Mouse (Mus musculus) cerebellum, adult 2 months (tissue): ENCODE measurements around the gene Arhgdia. TPM values are rescaled to one million over a fixed set of nuclear protein-coding genes. Genes with fewer than 3 reads are reported as not detected.

Experiments
- DNase-seq, 2 experiments: peaks; one replicate each; pipeline ENCODE4 v3.0.0; 2021
- H3K27ac ChIP-seq: fragments of 200-500 bp; 2 replicates; pipeline ENCODE4 v1.5.1; 2012; ENCODE audit warnings: low read length, control low read depth, inconsistent platforms; ENCODE audit not compliant: insufficient read depth
- H3K27me3 ChIP-seq: fragments of 200-500 bp; 2 replicates; pipeline ENCODE4 v1.6.1; 2012; ENCODE audit warnings: inconsistent platforms, mild to moderate bottlenecking, low read length, moderate library complexity; ENCODE audit not compliant: control insufficient read depth, insufficient read depth
- H3K4me1 ChIP-seq: fragments of 200-500 bp; 2 replicates; pipeline ENCODE4 v1.6.1; 2011; ENCODE audit warnings: low read length; ENCODE audit not compliant: control insufficient read depth, insufficient read depth
- H3K4me3 ChIP-seq: fragments of 200-500 bp; replicated peaks from 2 replicates; pipeline ENCODE3; 2011; ENCODE audit warnings: mild to moderate bottlenecking, low read depth, low read length, control low read depth; ENCODE audit not compliant: insufficient read depth
- CTCF ChIP-seq: fragments of 200-500 bp; IDR thresholded peaks from 2 replicates; pipeline ENCODE4 v1.5.1; 2011; ENCODE audit warnings: low read depth, mild to moderate bottlenecking, control low read depth, low read length, moderate library complexity, borderline replicate concordance; ENCODE audit not compliant: insufficient read depth
- POLR2A ChIP-seq: fragments of 200-500 bp; IDR thresholded peaks from 2 replicates; pipeline ENCODE4 v1.6.1; 2011; ENCODE audit warnings: low read length, control low read depth, borderline replicate concordance; ENCODE audit not compliant: insufficient read depth
- WGBS: fragments of 180-500 bp; shearing (Covaris S2); methylation state at CpG from one replicate; pipeline ENCODE4 v1.1.7; 2018; 5-methylcytosine and 5-hydroxymethylcytosine counted together
- polyA plus RNA-seq: library from polyadenylated mRNA; depleted of rRNA; stranded (reverse); fragments of >200 nt; gene quantifications from 2 replicates; pipeline ENCODE4 v1.2.3, GENCODE M21; 2012; rRNA removed

The Arhgdia gene
- polyA plus RNA-seq, 1 experiment, result 305 TPM

- DNase-seq, result no peak
- Histone ChIP-seq H3K27me3 (peaks cover 4% of the 10 kb centered on the region; the same call in 1 of the 2 replicates), H3K27ac (no peak within 1 kb of the TSS), H3K4me1 (peaks cover 6% of the 10 kb centered on the region), H3K4me3 (no peak within 1 kb of the TSS)
- no peak for TF ChIP-seq CTCF
- no peak for TF ChIP-seq POLR2A
- WGBS, result 12% methylated on average over 59 of the region's 62 CpGs
Measured at GRCm38 (mm10) chr11:120530085-120530964, 51.1 kb downstream of the Arhgdia start, which contains the start of gene Gcgr. Gcgr (plus strand) TSS chr11:120530699.

- H3K27me3 ChIP-seq, result peaks cover 4% of the 10 kb centered on the region; the same call in 1 of the 2 replicates
- no peak overlapping the region for H3K4me3 ChIP-seq
- H3K4me1 ChIP-seq, result peaks cover 6% of the 10 kb centered on the region
- DNase-seq, result no peak
- no peak for TF ChIP-seq CTCF
- 69% methylated on average over 4 of the region's 4 CpGs for WGBS
- no peak overlapping the region for H3K27ac ChIP-seq
Measured at GRCm38 (mm10) chr11:120528903-120529302, 52.5 kb downstream of the Arhgdia start.

Other genes with a start within 250 kb of the Arhgdia start
- gene Actg1, start 233.1 kb downstream of the Arhgdia start, polyA plus RNA-seq, result 834 and 845 TPM in 2 replicates
- 0.29 TPM in 1 of 2 replicates, not detected in the other for gene Fscn2, start 220.1 kb downstream of the Arhgdia start, polyA plus RNA-seq
- gene Faap100, start 202.9 kb downstream of the Arhgdia start, polyA plus RNA-seq, result 34.4 and 34.8 TPM in 2 replicates
- gene Nploc4, start 143.9 kb downstream of the Arhgdia start, polyA plus RNA-seq, result 54.2 and 56.3 TPM in 2 replicates
- 0.05 and 0.06 TPM in 2 replicates for gene Tspan10, start 139.0 kb downstream of the Arhgdia start, polyA plus RNA-seq
- gene Pde6g, start 128.1 kb downstream of the Arhgdia start, polyA plus RNA-seq, result 1.5 and 1.6 TPM in 2 replicates
- 15.5 and 20.0 TPM in 2 replicates for gene Oxld1, start 123.6 kb downstream of the Arhgdia start, polyA plus RNA-seq
- gene Ccdc137, start 123.5 kb downstream of the Arhgdia start, polyA plus RNA-seq, result 27.3 and 28.3 TPM in 2 replicates
- gene Arl16, start 114.0 kb downstream of the Arhgdia start, polyA plus RNA-seq, result 42.7 and 56.5 TPM in 2 replicates
- 108 and 119 TPM in 2 replicates for gene Mrpl12, start 97.0 kb downstream of the Arhgdia start, polyA plus RNA-seq
- 38.9 and 39.3 TPM in 2 replicates for gene Slc25a10, start 89.8 kb downstream of the Arhgdia start, polyA plus RNA-seq
- gene Gcgr, start 50.9 kb downstream of the Arhgdia start, polyA plus RNA-seq, result 1.8 and 2.1 TPM in 2 replicates
- 159 and 168 TPM in 2 replicates for gene Mcrip1, start 31.9 kb downstream of the Arhgdia start, polyA plus RNA-seq
- not detected in 2 replicates for gene Ppp1r27, start 30.5 kb downstream of the Arhgdia start, polyA plus RNA-seq
- 98.4 and 105 TPM in 2 replicates for gene P4hb, start 8.4 kb downstream of the Arhgdia start, polyA plus RNA-seq
- gene Alyref, start 16.7 kb upstream of the Arhgdia start, polyA plus RNA-seq, result 42.6 and 51.8 TPM in 2 replicates
- gene Anapc11, start 16.8 kb upstream of the Arhgdia start, polyA plus RNA-seq, result 168 and 178 TPM in 2 replicates
- gene Npb, start 26.9 kb upstream of the Arhgdia start, polyA plus RNA-seq, result 4.7 and 5.6 TPM in 2 replicates
- 401 and 403 TPM in 2 replicates for gene Pcyt2, start 36.3 kb upstream of the Arhgdia start, polyA plus RNA-seq
- 76.9 and 80.5 TPM in 2 replicates for gene Sirt7, start 43.6 kb upstream of the Arhgdia start, polyA plus RNA-seq
- 60.5 and 65.3 TPM in 2 replicates for gene Mafg, start 52.0 kb upstream of the Arhgdia start, polyA plus RNA-seq
- gene Pycr1, start 62.1 kb upstream of the Arhgdia start, polyA plus RNA-seq, result 2.1 and 2.3 TPM in 2 replicates
- 3.3 and 4.5 TPM in 2 replicates for gene Myadml2, start 66.5 kb upstream of the Arhgdia start, polyA plus RNA-seq
- gene Notum, start 79.6 kb upstream of the Arhgdia start, polyA plus RNA-seq, result 5.9 TPM in 2 replicates
- gene Aspscr1, start 91.3 kb upstream of the Arhgdia start, polyA plus RNA-seq, result 56.1 and 59.4 TPM in 2 replicates
- gene Cenpx, start 132.1 kb upstream of the Arhgdia start, polyA plus RNA-seq, result 40.1 and 43.0 TPM in 2 replicates
- gene Lrrc45, start 132.3 kb upstream of the Arhgdia start, polyA plus RNA-seq, result 86.6 and 96.0 TPM in 2 replicates
- gene Rac3, start 139.8 kb upstream of the Arhgdia start, polyA plus RNA-seq, result 66.1 and 67.0 TPM in 2 replicates
- 36.4 and 36.5 TPM in 2 replicates for gene Dcxr, start 145.7 kb upstream of the Arhgdia start, polyA plus RNA-seq
- gene Cbr2, start 150.5 kb upstream of the Arhgdia start, polyA plus RNA-seq, result 1.9 and 3.1 TPM in 2 replicates
- gene Hmga1b, start 181.2 kb upstream of the Arhgdia start, polyA plus RNA-seq, result 2.5 and 3.1 TPM in 2 replicates
- gene Rfng, start 202.6 kb upstream of the Arhgdia start, polyA plus RNA-seq, result 106 and 113 TPM in 2 replicates
- 238 and 248 TPM in 2 replicates for gene Gps1, start 202.6 kb upstream of the Arhgdia start, polyA plus RNA-seq
- 47.4 and 52.3 TPM in 2 replicates for gene Dus1l, start 214.8 kb upstream of the Arhgdia start, polyA plus RNA-seq
- gene Fasn, start 242.9 kb upstream of the Arhgdia start, polyA plus RNA-seq, result 246 and 274 TPM in 2 replicates